Mouse (Mus musculus) fibroblast of lung, adult 2 months (primary cell): ENCODE data around the gene Sycp2.
A peak's percentile ranks its signal among the peaks of the same experiment; 100 is the strongest.
"Not testable (repeated sequence)": the region's sequence is repeated elsewhere in the genome, so short reads cannot be mapped to it uniquely, and the experiment has no call there.

Experiments used
- DNase-seq: peaks from one replicate; pipeline ENCODE4 v3.0.0-alpha.2; 2011; ENCODE audit warnings: low read depth

Gene Sycp2

DNA sequence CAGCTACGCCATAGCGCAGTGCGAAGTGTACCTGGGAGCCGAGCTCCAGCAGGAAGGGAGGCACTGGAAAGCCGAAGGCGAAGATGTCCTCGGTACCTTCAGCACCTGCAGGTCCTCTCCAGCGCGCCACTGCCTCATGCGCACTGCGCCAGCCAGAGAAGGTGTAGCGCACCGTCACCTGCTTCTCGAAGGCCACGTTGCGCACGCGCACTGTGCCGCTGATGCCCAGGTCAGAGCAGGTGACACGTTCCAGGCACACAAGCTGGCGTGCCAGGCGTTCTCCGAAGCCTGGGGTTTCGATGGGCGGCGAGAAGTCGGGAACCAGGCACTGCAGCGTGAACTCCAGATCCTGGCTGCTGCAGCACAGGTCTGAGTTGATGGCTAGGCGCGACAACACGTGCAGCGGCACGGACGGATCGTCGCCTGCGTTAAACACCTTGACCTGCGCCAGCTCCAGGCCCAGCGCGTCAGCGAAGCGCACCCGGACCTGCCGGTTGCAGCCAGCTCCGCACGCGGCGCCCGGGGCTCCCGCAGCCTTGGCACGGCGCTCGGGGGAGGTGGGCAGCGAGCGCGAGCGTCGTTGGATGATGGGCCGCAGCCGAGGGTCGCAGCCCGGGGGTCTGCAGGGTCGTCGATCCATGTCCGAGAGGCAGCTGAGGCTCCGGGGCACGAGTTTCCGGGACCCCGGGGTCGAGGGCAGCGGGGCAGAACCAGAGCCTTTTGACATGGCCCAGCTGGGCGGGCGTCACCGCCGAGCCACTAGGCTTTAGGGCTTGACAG is 6.2 kb upstream of the Sycp2 start:
- no peak for DNase-seq

DNA sequence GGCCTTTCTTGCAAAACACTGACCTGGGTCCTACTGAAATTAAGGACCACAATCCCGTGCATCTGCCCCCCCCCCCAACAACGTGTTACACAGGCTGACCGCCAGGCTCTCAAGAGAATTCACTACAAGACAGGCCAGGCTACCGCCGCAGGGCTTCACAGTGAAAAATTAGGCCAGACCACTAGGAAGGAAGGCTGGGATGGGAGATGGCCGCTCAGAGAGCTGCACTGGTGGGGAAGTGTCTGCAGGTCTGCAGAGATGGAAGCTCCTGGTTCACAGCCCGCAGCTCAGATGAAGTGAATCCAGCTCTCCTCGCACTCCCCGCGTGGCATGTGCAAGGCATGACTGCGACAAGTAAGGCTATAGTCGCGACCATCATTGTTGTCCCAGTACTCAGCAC is 5.6 kb upstream of the Sycp2 start:
- DNase-seq = no peak

- DNase-seq = peak; percentile 49
These were observed 5.1 kb upstream of the Sycp2 start for GRCm38 (mm10) chr2:178412598-178412997.

- DNase-seq = no peak
These were observed 2.8 kb upstream of the Sycp2 start for GRCm38 (mm10) chr2:178410286-178410685.

GRCm38 (mm10) chr2:178409024-178409423 is 1.5 kb upstream of the Sycp2 start:
- no peak for DNase-seq

GRCm38 (mm10) chr2:178342597-178342996 is 64.9 kb downstream of the Sycp2 start:
- DNase-seq = no peak

- not testable (repeated sequence) for DNase-seq
These were observed 65.4 kb downstream of the Sycp2 start for GRCm38 (mm10) chr2:178342105-178342504.

DNA sequence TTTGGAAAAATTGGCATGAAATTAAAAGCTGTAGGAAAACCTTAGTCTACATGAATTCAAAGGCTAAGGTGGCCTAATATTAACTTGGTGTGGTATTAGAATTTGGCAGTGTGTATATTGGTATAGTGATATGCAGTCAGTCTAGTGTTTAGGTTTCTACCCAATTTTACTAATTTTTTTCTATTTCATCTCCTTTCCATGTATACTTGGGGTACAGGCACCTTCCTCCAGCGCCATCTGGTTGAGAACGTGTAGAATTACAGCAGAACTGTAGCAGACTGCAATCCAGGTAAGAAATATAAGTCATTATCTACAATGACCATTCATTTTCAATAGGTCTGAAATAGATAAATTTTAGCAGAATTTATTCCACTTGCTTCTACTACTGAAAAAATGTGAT is 68.4 kb downstream of the Sycp2 start:
- DNase-seq = no peak

GRCm38 (mm10) chr2:178337878-178338277 is 69.6 kb downstream of the Sycp2 start:
- DNase-seq = no peak

DNA sequence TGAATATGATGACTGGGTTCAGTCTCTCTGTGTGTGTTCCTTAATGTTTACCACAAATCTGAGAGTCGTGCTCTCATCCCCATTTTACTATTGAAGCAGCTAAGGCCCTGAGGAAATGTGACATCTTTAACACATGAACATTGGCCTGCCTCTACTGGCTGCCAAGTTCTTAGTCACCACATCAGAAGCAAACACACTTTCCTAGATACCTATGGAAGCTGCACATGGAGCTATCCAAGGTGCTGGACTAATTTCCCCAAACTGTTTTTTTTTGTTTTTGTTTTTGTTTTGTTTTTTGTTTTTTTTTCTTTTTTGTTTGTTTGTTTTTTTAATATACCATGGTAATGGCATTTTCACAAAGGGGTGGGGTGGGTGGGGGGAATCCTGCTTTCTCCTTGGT is 77.5 kb downstream of the Sycp2 start:
- DNase-seq = no peak

GRCm38 (mm10) chr2:178329551-178329950 is 77.9 kb downstream of the Sycp2 start:
- no peak for DNase-seq

- no peak for DNase-seq
These were observed 79.9 kb downstream of the Sycp2 start for GRCm38 (mm10) chr2:178327466-178328040.

- DNase-seq = no peak
These were observed 80.6 kb downstream of the Sycp2 start for GRCm38 (mm10) chr2:178326750-178327465.

DNA sequence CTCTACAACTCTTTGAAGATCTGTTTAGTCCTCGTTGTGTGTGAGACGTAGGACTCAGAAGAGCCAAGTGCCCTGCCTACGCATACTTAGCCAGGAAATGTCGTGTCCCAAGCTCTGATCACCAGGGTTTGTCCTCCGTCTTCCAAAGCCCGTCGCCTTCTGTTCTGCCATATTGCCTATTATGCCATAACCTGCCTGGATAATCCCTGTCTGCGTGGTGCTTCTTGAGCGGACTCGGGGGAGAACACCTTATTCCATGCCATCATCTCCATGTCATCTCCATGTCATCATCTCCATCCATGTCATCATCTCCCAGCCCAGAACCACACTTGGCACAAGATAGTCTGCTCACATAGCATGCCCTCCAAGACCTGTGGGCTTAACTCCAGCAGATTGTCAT is 81.4 kb downstream of the Sycp2 start:
- DNase-seq = no peak

GRCm38 (mm10) chr2:178324818-178325217 is 82.7 kb downstream of the Sycp2 start:
- DNase-seq = no peak

DNA sequence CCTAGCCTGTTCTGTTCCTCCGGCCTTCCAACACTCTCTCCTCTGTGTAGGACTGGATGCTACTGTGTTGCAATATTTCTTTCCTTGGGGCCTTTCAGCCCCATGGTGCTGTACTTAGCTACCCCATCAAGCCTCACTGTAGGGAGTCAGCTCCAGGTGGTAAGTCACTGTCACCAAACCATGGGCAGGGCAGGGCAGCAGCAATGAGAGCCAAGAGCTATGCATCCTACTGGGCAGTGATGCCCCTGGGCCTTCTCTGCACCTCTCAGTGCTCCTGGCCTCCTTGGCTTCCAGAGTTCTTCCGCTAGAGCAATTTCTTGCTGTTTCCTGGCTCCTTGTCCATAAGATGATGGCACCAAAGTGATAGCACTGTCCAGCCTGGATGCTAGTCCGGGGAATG is 83.1 kb downstream of the Sycp2 start:
- DNase-seq = no peak

GRCm38 (mm10) chr2:178321271-178321670 is 86.2 kb downstream of the Sycp2 start:
- DNase-seq = no peak

GRCm38 (mm10) chr2:178319766-178320165 is 87.7 kb downstream of the Sycp2 start:
- DNase-seq = no peak

DNA sequence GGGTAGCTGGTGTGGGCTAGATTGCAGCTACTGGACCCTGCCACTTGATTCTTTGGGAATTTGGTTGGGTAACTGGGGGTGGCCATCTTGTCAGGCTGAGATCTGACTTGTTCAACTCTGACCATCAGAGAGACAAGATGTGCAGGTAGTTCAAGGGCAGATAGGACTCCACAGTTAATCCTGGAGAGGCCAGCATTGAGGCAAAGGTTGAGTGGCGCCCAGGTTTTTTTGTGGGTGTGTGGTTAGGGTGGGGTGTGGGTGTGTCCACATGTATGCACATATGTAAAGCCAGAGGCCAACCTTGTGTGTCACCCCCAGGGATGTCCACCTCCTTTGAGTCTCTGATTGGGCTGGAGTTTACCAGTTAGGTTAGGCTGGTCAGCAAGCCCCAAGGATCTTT is 91.2 kb downstream of the Sycp2 start:
- DNase-seq = no peak

DNA sequence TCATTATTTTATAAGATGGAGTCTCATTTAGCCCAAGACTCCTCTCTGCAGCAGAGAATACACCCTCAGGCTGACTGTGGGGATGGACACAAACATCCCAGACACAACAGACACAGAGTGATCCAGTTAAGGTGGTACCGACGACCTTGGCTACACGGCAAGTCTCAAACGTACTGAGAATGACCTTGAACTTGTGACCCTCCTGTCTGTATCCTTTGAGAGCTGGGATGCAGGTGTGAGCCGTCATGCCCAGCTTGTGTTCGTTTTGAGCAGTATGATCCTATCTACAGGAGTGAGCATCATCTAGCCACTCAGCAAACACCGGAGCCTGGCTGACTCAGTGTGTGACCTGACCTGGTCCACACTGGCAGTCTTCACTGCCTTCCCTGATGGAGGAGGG is 93.9 kb downstream of the Sycp2 start:
- DNase-seq = no peak

- DNase-seq = no peak
These were observed 102.8 kb downstream of the Sycp2 start for GRCm38 (mm10) chr2:178304669-178305068.

DNA sequence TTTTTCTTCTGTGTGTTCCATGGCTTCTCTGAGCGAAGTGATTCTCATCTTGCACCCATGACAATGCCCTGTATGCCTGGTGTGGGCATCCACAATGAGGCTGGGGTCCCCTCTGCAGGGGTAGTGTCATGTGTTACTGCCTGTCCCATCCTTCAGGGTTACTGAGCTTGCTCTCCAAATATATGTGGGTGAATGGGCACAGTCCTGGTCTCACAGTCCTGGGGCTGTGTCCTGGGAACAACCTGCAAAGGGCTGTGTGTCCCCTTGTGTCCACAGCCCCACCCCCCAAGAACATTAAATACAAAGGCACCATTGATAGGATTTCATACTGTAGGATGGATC is 103.3 kb downstream of the Sycp2 start:
- no peak for DNase-seq

DNA sequence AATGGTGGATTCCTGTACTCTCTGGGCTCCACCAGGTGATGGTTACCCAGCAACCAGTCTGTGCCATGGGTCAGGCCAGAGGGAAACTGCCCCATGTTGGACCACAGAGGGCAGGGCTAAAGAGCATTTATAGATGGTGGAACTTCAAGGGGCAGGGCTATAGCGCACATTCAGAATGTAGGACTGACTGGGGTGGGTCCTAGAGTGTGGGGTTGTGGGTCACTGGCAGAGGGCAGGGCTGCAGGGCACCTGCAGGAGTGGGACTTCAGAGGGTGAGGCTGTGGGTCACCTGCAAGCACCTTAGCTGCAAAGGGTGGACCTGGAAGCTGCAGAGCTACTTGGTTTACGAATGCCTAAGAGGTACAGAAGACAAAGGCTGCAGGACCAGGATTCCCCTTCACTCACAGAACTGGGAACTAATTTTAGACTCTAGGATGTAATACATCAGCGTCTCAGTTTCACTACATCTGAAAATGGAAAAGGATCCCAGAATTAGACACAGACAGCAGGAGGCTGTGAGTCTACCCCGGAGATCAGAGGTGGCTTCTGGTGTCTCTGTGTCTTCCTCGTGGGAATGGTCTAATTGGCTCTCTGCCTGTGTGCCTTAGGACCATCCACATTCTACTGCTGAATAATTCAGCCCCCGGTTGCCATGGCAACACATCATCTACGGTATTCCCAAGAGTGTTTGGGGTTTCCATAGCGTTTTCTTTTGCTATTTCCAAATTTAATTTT is 103.9 kb downstream of the Sycp2 start:
- no peak for DNase-seq
